Mouse (Mus musculus): ENCODE measurements around the gene Pdzrn3.

The Pdzrn3 gene

GRCm38 (mm10) chr6:101377167-101377934 is at the start of gene Pdzrn3:
Gene Pdzrn3, minus strand, starts transcription at chr6:101377897.
- DNase-seq = peak; percentile 81

- DNase-seq = no peak
Observed at GRCm38 (mm10) chr6:101427296-101427695, 49.6 kb upstream of the Pdzrn3 start.

- DNase-seq = no peak
Observed at GRCm38 (mm10) chr6:101426301-101426700, 48.6 kb upstream of the Pdzrn3 start.

- DNase-seq = no peak
Observed at GRCm38 (mm10) chr6:101422084-101422954, 44.6 kb upstream of the Pdzrn3 start.

- no peak for DNase-seq
Observed at GRCm38 (mm10) chr6:101418213-101418612, 40.5 kb upstream of the Pdzrn3 start.

GRCm38 (mm10) chr6:101411701-101412100 is 34.0 kb upstream of the Pdzrn3 start:
- DNase-seq = no peak

GRCm38 (mm10) chr6:101411064-101411463 is 33.4 kb upstream of the Pdzrn3 start:
- no peak for DNase-seq

GRCm38 (mm10) chr6:101396711-101397110 is 19.0 kb upstream of the Pdzrn3 start:
- no peak for DNase-seq

GRCm38 (mm10) chr6:101395908-101396307 is 18.2 kb upstream of the Pdzrn3 start:
- no peak for DNase-seq

- no peak for DNase-seq
Observed at GRCm38 (mm10) chr6:101392801-101393117, 15.1 kb upstream of the Pdzrn3 start.

GRCm38 (mm10) chr6:101392107-101392800 is 14.6 kb upstream of the Pdzrn3 start:
- no peak for DNase-seq

GRCm38 (mm10) chr6:101385490-101385889 is 7.8 kb upstream of the Pdzrn3 start:
- no peak for DNase-seq

- no peak for DNase-seq
Observed at GRCm38 (mm10) chr6:101384958-101385357, 7.3 kb upstream of the Pdzrn3 start.

GRCm38 (mm10) chr6:101384476-101384875 is 6.8 kb upstream of the Pdzrn3 start:
- no peak for DNase-seq

- no peak for DNase-seq
Observed at GRCm38 (mm10) chr6:101382891-101383290, 5.2 kb upstream of the Pdzrn3 start.

GRCm38 (mm10) chr6:101379546-101379945 is 1.8 kb upstream of the Pdzrn3 start:
- DNase-seq = no peak

- peak; percentile 89 for DNase-seq
Observed at GRCm38 (mm10) chr6:101377935-101378609, 375 bp upstream of the Pdzrn3 start.

GRCm38 (mm10) chr6:101376511-101377166 is 1.1 kb downstream of the Pdzrn3 start:
- peak; percentile 22 for DNase-seq

GRCm38 (mm10) chr6:101376049-101376448 is 1.6 kb downstream of the Pdzrn3 start:
- peak; percentile 50 for DNase-seq

- DNase-seq = peak; percentile 85
Observed at GRCm38 (mm10) chr6:101374721-101375120, 3.0 kb downstream of the Pdzrn3 start.

- DNase-seq = no peak
Observed at GRCm38 (mm10) chr6:101374186-101374585, 3.5 kb downstream of the Pdzrn3 start.

- no peak for DNase-seq
Observed at GRCm38 (mm10) chr6:101372982-101373381, 4.7 kb downstream of the Pdzrn3 start.

Measured in kidney, postnatal 10 days (tissue).